Mouse (Mus musculus) erythroblast, embryonic 14.5 days (primary cell): ENCODE results near the gene Csmd2.

Source experiments
- GATA1 ChIP-seq: IDR thresholded peaks from 2 replicates; pipeline ENCODE4 v1.6.1; 2012; ENCODE audit warnings: low read length, inconsistent platforms, mixed read lengths
- TAL1 ChIP-seq: IDR thresholded peaks from 3 replicates; pipeline ENCODE4 v1.6.1; 2012; ENCODE audit warnings: low read length, inconsistent platforms, mixed read lengths

DNA sequence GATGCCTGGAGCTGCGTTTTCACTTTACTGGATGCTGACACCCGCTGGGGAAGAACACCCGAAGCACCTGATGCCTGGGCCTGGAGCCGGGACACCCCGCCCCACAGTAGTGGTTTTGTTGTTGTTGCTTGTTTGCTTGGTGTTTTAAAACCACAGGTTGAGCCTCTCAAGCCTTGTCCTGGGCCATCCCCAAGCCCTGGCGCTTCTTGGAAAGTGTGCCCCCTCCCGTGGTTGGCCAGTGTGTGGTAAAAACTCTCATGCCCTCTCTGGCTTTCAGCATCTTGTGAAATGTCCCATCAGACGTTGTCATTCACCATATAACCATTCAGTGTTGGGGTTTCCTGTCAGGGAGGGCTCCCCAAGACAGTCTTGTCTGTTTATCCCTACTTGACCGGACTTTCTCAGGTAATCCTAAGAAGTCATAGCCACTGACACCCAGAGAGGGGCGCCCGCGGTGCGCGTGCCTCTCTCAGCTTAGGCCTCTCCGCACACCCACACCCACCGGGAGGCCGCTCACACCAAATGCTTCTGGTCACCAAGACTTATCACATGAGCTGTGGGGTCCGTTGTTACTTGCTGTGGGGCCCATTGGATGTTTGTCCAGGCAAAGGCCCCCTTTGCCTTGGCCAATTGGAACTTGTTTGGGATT lies 1.8 kb downstream of the Csmd2 start:
- TF ChIP-seq GATA1: no peak
- TF ChIP-seq TAL1: no peak
